Mouse (Mus musculus) induced T-regulatory cell, adult 2 months (primary cell): ENCODE data around the gene Ptprg.

ENCODE experiments used
- DNase-seq: peaks from one replicate; pipeline ENCODE4 v3.0.0-alpha.2; 2012; ENCODE audit warnings: low read depth

Ptprg gene

GRCm38 (mm10) chr14:12099390-12100333 is 546.3 kb downstream of the Ptprg start:
- no peak for DNase-seq

GRCm38 (mm10) chr14:12102389-12103325 is 549.3 kb downstream of the Ptprg start:
- DNase-seq: no peak

GRCm38 (mm10) chr14:12104297-12105155 is 551.2 kb downstream of the Ptprg start:
- DNase-seq: no peak

GRCm38 (mm10) chr14:12105156-12105430 is 551.8 kb downstream of the Ptprg start:
- DNase-seq: no peak

GRCm38 (mm10) chr14:12105593-12105992 is 552.3 kb downstream of the Ptprg start:
- DNase-seq: no peak

GRCm38 (mm10) chr14:12107459-12107858 is 554.1 kb downstream of the Ptprg start:
- DNase-seq: no peak

GRCm38 (mm10) chr14:12107991-12108390 is 554.7 kb downstream of the Ptprg start:
- no peak for DNase-seq

- no peak for DNase-seq
Observed at GRCm38 (mm10) chr14:12112548-12113011, 559.2 kb downstream of the Ptprg start.

GRCm38 (mm10) chr14:12113326-12113725 is 560.0 kb downstream of the Ptprg start:
- DNase-seq: no peak

GRCm38 (mm10) chr14:12114016-12114415 is 560.7 kb downstream of the Ptprg start:
- no peak for DNase-seq

- DNase-seq: no peak
Observed at GRCm38 (mm10) chr14:12119260-12119659, 565.9 kb downstream of the Ptprg start.

GRCm38 (mm10) chr14:12121906-12122305 is 568.6 kb downstream of the Ptprg start:
- no peak for DNase-seq

- DNase-seq: no peak
Observed at GRCm38 (mm10) chr14:12124682-12125081, 571.4 kb downstream of the Ptprg start.

GRCm38 (mm10) chr14:12127951-12128350 is 574.6 kb downstream of the Ptprg start:
- no peak for DNase-seq

GRCm38 (mm10) chr14:12132046-12132615 is 578.8 kb downstream of the Ptprg start:
- DNase-seq: no peak

- no peak for DNase-seq
Observed at GRCm38 (mm10) chr14:12133163-12133562, 579.8 kb downstream of the Ptprg start.

- no peak for DNase-seq
Observed at GRCm38 (mm10) chr14:12134504-12134903, 581.2 kb downstream of the Ptprg start.

GRCm38 (mm10) chr14:12136536-12136935 is 583.2 kb downstream of the Ptprg start:
- DNase-seq: no peak

- DNase-seq: peak; percentile 27
Observed at GRCm38 (mm10) chr14:12139643-12140481, 586.5 kb downstream of the Ptprg start.

- no peak for DNase-seq
Observed at GRCm38 (mm10) chr14:12143941-12144485, 590.7 kb downstream of the Ptprg start.
